Mouse (Mus musculus) urinary bladder, adult 2 months (tissue): ENCODE results near the gene Zswim3. TPM values are rescaled to one million over a fixed set of nuclear protein-coding genes. Genes with fewer than 3 reads are reported as not detected.
"Not testable (repeated sequence)": the region's sequence is repeated elsewhere in the genome, so short reads cannot be mapped to it uniquely, and the experiment has no call there.

Experiments
- DNase-seq: peaks from one replicate; pipeline ENCODE4 v3.0.0; 2022; ENCODE audit warnings: low spot score
- polyA plus RNA-seq: library from polyadenylated mRNA; depleted of rRNA; stranded (reverse); fragments of >200 nt; gene quantifications from 2 replicates; pipeline ENCODE4 v1.2.3, GENCODE M21; 2012

The Zswim3 gene
- polyA plus RNA-seq, 1 experiment = 5.3 TPM

DNA sequence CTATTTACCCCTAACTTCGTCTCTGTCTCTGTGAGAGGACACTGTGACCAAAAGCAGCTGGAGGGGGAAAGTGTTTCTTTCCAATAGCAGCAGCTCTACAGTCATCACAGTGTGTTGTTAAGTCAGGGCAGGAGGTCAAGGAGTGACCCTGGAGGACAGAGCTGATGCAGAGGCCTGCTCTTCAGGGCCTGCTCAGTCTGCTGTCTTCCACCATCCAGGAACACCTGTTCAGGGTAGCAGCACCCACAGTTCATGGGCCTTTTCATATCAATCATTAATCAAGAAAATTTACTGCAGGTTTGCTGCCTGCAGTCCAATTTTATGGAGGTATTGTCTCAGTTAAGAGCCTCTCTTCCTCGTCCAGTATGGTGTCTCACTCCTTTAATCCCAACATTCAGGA, 8.7 kb downstream of the Zswim3 start:
- no peak for DNase-seq

DNA sequence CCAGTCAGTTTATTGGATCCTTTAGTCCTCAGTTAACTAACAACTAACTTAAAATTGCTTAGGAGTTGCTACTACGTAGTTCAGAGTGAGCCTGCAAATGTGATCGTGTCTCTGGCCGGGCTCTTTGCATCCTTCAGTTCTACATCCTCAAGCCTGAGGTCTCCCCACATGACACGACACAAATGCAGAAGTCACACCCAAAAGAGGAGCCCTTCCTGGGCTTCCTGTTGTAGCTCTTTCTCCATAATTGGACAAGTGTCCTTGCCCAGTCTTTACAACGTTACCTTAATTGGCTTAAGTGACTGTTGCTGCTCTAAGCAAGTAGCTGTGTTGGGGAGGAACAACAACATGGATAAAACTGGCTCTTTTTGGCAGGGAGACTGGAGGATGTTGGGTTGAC, 10.4 kb downstream of the Zswim3 start:
- no peak for DNase-seq

DNA sequence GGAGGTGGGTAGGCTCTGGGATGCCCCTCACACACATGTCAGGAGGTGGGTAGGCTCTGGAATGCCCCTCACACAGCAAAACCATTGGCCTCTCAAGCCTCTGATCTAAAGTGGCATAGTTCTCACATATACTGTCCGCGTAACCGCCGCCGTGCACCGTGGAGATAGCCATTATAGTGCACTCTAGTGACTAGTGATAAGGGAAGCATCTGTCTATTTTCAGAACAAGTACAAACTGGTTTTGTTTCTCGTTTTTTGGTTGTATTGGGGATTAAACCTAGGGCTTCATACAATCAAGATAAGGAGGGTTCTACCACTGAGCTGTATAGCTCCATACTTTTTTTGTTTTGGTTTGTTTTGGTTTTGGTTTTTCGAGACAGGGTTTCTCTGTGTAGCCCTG, 10.9 kb downstream of the Zswim3 start:
- no peak for DNase-seq

DNA sequence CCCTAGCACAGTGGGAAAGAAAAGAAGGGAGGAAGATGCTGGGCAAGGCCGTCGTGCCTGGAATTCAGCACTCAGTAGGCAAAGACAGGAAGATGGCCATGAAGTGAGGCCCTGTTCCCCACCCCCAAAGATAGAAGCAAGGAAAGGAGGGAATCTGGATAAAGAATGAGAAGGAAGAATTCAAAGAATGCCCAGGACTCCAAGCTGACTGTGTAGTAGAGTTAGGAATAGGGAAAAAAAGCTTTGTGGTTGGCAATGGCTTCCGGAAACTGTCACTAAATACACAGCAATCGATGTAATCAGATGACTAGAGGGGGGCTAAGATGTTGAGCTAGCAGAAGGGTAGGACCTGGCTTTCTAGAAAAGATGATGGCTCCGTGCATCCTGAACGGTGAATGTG, 12.3 kb downstream of the Zswim3 start:
- DNase-seq = no peak

DNA sequence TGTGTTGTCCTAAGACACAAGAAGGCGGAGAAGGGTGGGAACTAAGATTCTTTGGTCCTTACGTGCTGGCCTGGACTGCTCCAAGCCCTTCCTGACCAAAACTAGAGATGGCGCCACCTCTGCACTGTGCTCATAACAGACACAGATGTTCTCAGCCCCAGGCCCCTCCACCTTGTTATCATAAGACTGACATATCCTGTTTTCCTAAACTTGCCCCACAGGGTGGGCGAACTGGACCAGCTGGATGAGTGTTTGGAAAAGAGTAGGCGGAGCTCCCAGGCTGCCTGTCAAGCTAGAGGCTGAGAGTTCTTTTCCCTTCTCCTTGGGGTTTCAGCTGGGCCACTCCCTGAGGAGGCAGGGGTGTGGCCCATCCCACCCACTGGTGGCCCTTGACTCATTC, 12.8 kb downstream of the Zswim3 start:
- DNase-seq = no peak

DNA sequence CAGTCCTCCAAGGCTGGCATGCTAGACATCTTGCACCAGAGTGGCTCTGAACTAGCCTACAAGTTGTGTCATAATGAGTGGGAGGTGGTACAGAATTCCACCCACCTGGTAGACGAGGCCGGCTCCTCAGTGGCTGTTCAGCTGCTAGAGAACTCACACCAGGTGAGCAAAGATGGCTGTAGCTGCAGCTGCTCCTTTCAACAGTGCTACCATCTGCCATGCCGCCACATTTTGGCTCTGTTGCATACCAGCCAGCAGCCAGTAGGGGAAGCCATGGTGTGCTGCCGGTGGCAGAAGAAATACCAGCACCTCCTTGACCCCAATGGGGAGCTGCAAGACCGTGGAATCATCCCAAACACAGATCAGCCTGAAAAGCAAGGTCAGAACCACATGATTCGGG, 16.2 kb downstream of the Zswim3 start:
- DNase-seq = no peak

DNA sequence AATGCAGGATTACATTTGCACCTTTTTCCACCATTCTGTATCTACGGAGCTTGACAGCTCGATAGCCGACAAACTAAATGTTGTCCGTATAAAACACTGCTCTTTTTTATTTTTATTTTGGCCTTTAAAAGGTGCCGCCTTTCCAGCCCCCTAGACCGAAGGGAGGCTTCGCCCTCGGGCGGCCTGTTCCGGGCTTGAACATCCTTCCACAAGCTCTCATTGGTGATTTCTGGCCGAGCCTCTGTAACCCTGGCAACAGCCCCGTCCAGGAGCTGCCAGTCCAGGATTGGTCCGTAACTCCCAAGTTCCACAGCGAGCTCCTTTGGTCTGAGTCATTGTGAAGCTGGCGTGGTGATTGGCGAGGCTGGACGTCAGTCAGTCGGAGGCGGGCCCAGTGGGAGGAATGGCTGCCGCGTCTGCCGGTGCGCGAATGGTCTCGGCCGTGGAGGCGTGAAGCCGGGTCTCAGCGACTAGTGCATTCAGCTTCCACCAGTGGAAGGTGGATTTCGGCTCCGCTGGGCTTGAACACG, 17.8 kb downstream of the Zswim3 start, which contains the start of gene Zswim1:
Zswim1 (plus strand) TSS at position 51 of the 530 bp plus-strand sequence.
- peak; percentile 99 for DNase-seq

DNA sequence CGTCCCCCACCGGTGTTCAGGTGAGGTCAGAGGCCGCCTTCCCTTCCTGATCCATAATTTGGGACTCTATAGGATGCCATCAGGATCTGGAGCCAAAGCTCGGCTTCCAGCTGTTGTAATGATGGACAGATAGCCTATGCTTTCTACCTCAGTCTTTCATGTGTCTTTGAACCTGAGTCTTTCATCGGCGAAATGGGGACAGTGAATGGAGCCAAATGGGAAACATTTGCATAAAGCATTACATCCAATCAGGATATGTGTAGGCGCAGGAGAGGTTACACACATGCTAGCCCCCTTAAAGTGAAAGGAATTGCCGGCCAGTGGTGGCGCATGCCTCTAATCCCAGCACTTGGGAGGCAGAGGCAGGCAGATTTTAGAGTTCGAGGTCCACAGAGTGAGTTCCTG, 18.3 kb downstream of the Zswim3 start:
- DNase-seq = no peak

DNA sequence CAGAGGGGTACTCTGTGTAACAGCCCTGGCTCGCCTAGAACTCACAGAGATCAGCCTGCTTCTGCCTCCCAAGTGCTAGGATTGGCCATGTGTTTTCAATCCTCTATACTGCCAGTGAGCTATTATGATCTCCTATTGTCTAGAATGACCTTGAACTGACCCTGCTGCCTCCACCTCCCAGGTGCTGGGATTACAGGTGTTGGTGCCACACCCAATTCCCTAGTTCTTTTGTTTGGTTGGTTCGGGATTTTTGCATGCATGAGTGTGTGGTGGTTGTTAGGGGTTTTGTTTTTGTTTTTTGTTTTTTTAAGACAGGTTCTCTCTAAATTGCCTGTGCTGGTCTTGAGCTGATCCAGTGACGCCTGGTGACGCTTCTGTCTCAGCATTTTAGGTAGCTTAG, 19.1 kb downstream of the Zswim3 start:
- no peak for DNase-seq

DNA sequence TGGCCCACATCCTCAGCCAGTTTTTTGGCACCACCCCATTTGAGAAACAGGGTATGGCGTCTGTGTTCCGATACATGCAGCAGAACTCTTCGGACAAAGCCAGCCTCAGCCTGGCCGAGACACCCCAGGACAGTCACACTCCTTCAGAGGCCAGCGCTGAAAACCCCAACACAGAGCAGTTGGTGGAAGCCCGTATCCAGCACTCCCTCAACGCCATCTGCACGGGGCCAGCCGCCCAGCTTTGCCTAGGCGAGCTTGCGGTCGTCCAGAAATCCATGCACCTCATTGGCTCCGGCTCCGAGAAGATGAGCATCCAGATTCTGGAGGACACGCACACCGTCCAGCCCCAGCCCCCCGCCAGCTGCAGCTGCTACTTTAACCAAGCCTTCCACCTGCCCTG, 20.6 kb downstream of the Zswim3 start:
- no peak for DNase-seq

DNA sequence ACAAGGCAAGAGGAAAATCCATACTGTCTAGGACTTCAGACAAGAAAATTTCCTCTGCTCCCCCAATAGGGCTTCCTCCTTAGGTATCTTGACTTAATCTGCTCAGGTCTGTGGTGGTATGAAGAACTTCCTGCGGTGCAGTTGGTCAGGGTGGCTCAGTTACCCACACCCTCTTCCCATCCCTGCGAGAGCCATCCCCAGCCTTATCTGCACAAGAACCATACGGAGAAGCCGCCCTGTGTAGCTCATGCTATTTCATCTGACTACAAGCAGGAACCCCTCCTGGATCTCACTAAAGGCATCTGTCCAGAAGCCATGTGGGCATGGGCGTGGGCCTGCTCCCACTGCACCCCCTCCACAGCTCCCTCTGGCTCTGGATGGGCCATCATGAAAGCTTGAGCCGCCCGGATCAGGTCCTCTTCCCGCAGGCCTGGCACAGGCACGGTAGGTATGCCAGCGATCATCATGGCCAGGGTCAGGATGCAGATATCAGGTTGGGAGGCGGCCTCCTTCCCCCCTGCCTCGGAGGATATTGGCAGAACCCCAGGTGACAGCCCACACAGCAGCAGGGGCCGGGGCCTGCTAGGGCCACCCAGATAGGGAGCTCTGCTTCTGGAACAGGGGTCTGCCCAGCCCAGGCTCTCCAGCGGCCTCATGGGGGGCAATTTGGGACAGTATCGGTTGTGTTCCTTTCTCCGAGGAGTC, 22.4 kb downstream of the Zswim3 start:
- DNase-seq = no peak

DNA sequence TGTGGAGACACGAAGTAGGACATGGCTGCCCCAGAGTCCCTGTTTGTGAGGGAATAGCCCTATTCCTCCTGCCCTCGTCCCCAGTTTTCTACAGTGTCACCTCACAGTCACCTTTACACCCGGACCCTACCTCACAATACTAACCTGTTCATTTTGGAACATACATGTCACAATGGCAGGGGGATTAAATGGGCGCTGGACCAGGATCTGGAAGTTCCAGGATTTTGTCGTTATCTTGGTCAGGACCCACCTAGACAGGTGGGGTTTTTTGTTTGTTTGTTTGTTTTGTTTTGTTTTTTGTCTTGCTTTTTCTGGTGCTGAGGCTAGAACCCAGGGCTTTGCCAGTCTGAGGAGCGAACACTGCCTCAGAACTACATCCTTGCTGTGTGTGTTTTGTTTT, 23.5 kb downstream of the Zswim3 start, which contains the start of gene Spata25:
Spata25 (minus strand) TSS at position 101 of the 400 bp plus-strand sequence.
- no peak for DNase-seq

DNA sequence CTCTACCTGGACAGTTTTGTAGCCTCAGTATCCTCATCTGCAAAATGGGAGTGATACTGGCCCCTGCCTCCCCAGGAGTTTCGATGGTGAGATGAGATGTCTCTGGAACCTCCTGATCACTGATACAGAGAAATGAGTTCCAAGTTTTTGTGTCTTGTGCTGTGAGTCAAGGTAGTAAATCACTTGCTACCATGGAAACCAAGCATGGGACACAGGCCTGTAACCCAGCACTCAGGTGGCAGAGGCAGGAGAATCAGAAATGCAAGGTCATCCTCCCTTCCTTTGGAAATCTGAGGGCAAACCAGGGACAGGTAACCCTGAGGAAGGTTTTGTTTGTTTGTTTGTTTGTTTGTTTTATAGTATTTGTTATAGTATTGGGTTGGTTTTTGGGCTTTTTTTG, 24.2 kb downstream of the Zswim3 start:
- DNase-seq = no peak

DNA sequence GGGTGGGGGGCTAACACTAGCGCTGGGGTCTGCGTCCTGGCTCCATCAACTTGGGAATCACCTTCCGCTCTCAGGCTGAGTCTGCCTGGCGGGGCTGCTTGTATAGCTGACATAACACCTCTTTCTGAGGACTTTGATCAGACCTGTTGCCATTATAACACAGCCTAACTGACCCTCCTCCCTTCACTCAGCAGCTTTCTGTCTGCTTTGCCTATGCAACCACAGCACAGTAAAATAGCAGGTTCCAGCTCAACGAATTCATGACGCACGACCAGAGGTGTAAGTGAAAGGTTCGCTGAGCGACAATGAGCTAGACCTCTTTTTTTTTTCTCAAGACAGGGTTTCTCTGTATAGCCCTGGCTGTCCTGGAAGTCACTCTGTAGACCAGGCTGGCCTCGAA, 26.1 kb downstream of the Zswim3 start:
- DNase-seq = no peak

DNA sequence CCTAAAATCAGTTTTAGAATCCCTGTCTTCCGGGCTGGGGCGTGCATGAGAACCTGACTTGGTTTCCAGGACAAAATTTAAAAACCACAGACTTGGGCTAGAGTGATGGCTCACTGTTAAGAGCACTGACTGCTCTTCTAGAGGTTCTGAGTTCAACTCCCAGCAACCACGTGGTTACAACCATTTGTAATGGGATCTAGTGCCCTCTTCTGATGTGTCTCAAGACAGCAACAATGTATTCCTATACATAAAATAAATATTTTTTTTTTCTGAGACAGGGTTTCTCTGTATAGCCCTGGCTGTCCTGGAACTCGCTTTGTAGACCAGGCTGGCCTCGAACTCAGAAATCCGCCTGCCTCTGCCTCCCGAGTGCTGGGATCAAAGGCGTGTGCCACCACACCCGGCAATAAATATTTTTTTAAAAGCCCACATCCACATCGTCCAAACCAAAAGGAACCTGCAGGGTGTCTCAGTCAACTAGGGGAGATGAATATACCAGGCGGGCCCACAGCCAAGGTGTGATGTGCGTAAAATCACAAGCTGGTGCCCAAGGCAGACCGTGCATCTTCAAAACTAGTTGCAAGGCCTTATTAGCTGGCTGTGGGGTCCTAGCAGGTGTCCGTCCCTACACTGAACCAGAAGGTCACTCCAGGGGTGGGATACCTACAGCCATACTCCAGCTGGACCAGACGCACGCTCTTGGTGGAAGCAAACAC, 27.3 kb downstream of the Zswim3 start:
- DNase-seq = no peak

DNA sequence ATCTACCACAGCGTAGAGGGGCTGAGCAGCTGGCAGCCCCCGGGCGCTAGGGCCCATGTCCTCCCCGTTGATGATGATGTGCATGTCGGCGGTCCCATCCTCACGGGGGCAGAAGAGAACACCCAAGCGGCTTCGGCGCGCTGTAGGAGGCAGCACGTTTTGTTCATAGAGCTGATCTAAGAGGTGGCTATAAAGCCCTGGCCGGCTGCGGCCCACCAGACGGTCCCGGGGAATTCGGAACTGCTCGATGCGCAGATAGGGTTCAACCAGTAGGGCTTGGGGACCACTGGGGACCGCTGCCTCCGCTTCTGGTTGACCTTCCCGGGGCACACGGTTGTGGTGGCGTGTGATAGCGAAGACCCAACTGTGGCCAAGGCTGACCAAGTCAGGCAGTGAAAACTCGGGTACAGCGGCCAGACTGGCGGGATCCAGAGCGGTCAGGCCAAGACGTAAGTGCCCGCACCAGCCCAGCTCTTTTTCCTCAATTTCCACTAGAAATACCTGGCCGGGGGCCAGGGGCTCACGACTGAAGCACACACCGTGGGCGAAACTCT, 27.9 kb downstream of the Zswim3 start, which contains the start of gene Ctsa:
Ctsa (plus strand) TSS at position 126 of the 554 bp plus-strand sequence.
- DNase-seq = peak; percentile 63

DNA sequence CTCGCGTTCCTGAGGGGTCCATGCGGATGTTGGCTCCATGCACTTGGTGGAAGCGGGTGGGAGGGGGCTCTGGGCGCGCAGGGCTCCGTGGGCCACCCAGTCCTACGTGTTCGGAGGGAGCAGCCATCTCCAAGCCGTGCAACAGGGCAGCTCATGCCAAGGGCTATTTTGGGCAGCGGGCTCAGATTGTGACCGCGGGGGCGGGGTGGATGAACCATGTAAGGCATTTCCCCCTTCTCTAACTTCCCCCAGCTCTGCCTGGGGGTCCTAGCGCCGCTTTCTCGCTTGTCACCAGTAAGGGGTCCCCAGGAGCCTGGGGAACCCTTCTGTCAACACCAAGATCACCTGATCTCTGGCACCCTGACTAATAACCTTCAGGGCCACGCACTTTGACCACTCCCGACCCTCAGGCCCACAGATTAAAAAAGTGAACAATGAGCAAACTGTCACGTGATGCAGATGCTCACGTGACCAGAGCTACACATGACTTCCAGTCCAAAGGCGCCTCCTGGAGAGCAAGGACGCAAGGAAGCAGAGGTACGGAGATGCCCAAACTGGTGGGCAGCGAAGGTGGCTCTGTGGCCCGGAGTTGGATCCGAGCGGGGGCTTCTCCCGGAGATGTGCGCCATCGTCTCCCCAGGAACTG, 28.5 kb downstream of the Zswim3 start, which contains the start of gene Neurl2:
Neurl2 (minus strand) TSS at position 143 of the 646 bp plus-strand sequence.
- DNase-seq = peak; percentile 83

DNA sequence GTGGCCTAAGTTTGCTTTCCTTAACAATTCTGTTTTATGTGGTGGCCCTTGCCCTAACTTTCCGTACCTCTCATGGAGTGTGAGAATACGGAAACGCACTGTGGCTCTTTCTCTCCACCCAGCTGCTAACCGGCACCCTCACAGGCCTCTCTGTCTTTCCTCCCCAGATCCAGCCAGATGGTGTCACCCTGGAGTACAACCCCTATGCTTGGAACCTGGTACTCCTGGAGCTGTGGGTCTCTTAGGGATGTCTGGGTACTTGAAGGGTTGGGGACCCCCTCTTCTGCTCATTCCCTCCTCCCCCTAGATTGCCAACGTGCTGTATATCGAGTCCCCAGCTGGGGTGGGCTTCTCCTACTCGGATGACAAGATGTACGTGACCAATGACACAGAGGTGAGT, 29.6 kb downstream of the Zswim3 start:
- DNase-seq = no peak

DNA sequence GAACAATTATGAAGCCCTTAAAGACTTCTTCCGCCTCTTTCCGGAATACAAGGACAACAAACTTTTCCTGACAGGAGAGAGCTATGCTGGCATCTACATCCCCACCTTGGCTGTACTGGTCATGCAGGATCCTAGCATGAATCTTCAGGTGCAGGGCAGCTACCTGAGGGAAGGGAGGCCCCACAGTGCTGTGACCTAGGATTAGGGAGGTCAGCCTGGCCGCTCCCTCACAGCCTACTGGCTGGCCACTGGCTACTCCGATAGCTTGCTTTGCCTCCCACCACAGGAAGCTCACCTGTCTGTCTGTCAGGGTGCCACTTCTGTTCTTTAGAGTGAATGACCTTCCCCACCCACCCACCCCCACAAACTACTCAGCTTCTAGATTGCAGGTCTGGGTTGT, 30.3 kb downstream of the Zswim3 start:
- DNase-seq = no peak

DNA sequence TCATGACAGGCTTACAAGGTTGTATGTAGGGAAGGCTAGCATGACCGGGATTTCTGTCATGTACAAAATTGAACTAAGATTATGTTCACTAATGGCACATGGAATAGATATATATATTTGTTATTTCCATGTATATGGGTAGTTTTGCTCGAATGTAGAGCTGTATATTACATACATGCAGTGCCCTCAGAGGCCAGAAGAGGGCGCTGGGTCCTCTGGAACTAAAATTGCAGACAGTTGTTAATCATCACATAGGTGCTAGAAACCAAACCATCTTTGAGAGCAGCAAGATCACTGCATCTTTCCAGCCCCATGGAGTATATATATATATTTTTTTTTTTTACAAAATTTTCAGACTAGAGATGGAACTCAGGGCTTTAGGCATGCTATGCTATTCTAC, 40.9 kb downstream of the Zswim3 start:
- no peak for DNase-seq

DNA sequence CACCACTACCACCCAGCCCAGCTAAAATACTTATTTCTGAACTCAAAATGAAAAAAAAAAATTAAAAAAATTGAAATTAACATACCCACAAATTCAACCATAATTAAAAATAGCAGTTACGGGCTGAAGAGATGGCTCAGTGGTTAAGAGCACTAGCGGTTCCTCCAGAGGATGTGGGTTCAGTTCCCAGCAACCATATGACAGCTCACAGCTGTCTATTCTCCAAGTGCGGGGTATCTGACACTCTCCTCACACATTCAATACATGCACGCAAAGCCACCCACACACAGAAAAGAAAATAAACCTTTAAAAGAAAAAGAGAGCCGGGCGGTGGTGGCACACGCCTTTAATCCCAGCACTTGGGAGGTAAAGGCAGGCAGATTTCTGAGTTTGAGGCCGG, 45.2 kb downstream of the Zswim3 start:
- no peak for DNase-seq

DNA sequence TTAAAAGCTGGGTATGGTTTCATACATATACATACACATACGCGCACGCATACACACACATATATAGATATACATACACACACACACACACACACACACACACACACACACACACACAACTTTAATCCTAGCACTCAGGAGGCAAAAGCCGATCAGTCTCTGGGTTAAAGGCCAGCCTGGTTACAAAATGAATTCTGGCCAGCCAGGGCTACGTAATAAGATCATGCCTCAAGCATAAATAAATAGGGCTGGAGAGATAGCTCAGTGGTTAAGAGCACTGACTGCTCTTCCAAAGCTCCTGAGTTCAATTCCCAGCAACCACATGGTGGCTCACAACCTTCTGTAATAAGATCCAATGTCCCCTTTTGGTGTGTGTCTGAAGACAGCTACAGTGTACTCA, 50.7 kb downstream of the Zswim3 start:
- not testable (repeated sequence) for DNase-seq
